Mouse (Mus musculus) lung, adult 2 months (tissue): ENCODE measurements around the gene Plekhg3. TPM values are rescaled to one million over a fixed set of nuclear protein-coding genes. Genes with fewer than 3 reads are reported as not detected.

Experiments used
- DNase-seq: peaks from one replicate; pipeline ENCODE4 v3.0.0; 2022
- H3K4me1 ChIP-seq: fragments of 200-500 bp; 2 replicates; pipeline ENCODE4 v1.6.1; 2011; ENCODE audit warnings: low read length; ENCODE audit not compliant: control insufficient read depth, insufficient read depth
- H3K4me3 ChIP-seq: fragments of 200-500 bp; replicated peaks from 2 replicates; pipeline ENCODE3; 2011; ENCODE audit warnings: low read depth, mild to moderate bottlenecking, control low read depth, low read length; ENCODE audit errors: extremely low read depth
- CTCF ChIP-seq: fragments of 200-500 bp; IDR thresholded peaks from 2 replicates; pipeline ENCODE4 v1.5.1; 2011; ENCODE audit warnings: mild to moderate bottlenecking, low read length, control low read depth; ENCODE audit not compliant: insufficient read depth
- POLR2A ChIP-seq: fragments of 200-500 bp; IDR thresholded peaks from 2 replicates; pipeline ENCODE4 v1.6.1; 2011; ENCODE audit warnings: low read depth, mild to moderate bottlenecking, control low read depth, low read length, borderline replicate concordance; ENCODE audit errors: extremely low read depth
- WGBS: fragments of 180-500 bp; shearing (Covaris S2); methylation state at CpG from one replicate; pipeline ENCODE4 v1.1.7; 2018; 5-methylcytosine and 5-hydroxymethylcytosine counted together
- polyA plus RNA-seq: library from polyadenylated mRNA; depleted of rRNA; stranded (reverse); fragments of >200 nt; gene quantifications from 2 replicates; pipeline ENCODE4 v1.2.3, GENCODE M21; 2012

Plekhg3 gene
- polyA plus RNA-seq, 1 experiment: 20.4 TPM

DNA sequence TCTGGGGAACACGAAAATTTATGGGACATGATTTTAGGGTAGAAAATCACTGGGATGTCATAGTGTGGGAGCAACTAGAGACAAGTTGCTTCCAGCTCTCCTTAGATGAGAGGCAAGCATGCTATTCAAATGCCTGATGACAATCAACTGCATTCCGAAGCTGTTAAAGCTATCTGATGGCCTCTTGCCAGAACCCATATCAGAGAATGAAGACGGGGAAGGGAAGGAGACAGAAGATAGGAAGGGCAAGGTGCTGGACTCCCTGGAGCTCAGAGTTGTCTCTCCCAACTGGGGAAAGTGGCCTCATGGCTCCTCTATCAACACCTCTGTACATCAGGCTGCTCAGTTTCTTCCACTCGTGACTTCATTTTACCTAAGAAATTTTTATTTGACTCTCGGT is 7.0 kb upstream of the Plekhg3 start:
- TF ChIP-seq POLR2A: no peak
- no peak for TF ChIP-seq CTCF
- 62% methylated on average over 5 of the region's 5 CpGs for WGBS
- no peaks in the 10 kb centered on the region; the same call in 1 of the 2 replicates for H3K4me1 ChIP-seq
- H3K4me3 ChIP-seq: no peak overlapping the region
- no peak for DNase-seq

DNA sequence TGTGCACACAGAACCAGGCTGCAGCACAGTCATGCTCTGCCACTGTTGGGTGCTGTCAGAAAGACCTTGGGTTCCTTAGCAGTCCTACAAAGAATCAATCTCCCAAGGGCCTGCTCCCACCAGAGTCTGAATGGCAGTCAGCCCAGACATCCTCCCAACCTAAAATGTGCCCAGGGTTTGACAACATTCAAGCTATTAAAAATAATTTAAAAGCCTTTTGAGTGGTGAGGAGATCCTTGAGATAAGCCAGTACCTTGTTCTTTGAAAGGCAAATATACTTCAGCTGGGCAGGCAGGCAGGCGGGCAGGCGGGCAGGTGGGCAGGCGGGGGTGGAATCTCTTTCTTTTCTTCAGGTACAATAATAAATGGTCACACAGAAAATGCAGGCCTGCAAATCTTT is 5.8 kb upstream of the Plekhg3 start:
- H3K4me1 ChIP-seq: no peaks in the 10 kb centered on the region; the same call in 1 of the 2 replicates
- DNase-seq: no peak
- 67% methylated on average over 3 of the region's 3 CpGs for WGBS
- H3K4me3 ChIP-seq: no peak overlapping the region
- no peak for TF ChIP-seq POLR2A
- TF ChIP-seq CTCF: no peak

DNA sequence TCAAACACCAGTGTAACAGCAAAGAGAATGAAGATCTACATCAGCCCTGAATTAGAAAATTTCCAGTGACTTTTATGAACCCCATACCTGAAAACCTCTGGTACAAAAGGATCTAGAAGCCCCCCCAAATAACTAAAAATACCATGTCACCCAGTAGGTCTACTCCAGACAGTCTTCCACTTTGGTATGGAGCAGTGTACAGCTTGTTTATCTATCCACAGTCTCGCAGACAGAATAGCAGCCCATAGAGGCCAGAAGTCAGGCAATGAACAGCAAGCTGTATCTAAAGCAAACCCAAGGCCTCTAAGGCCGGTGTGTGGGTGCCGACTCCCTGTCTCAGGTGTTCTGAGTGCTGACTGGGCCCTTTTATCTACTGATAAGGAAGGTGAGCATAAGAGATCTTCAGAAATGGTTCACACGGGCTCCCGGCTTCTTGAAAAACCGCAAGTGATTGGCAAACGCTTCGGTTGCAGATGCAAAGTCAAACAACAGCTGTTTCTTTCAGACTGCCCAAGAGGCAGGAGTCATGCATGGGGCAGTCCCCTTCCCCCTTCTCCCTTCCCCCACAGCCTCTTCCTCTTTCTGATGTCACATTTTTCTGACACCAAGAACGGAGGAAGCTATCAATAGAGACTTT is 3.3 kb upstream of the Plekhg3 start:
- WGBS: 38% methylated on average over 9 of the region's 9 CpGs
- no peaks in the 10 kb centered on the region; the same call in 1 of the 2 replicates for H3K4me1 ChIP-seq
- no peak overlapping the region for H3K4me3 ChIP-seq
- no peak for TF ChIP-seq POLR2A
- no peak for TF ChIP-seq CTCF
- no peak for DNase-seq

DNA sequence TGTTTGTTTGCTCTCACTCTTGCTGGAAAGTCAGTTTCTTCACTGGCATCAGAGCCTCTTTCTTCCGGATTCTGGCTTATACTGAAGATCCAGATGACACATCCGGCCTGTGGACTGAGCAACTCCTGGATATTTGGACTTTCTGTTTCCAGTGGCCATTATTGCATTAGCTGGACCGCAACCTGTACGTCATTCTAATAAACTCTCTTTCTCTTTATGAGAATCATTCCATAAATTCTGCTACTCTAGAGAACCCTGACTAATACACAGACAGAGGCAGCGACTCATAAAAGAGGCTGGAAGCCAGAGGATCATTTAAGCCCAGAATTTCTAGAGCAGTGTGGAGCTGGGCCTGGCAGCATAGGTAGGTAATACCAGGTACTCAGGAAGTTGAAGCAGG is 1.9 kb upstream of the Plekhg3 start:
- TF ChIP-seq POLR2A: no peak
- no peak for TF ChIP-seq CTCF
- DNase-seq: no peak
- Histone ChIP-seq H3K4me3 (no peak overlapping the region), H3K4me1 (no peaks in the 10 kb centered on the region; the same call in 1 of the 2 replicates)
- 90% methylated on average over 5 of the region's 5 CpGs for WGBS

- no peak for DNase-seq
- WGBS: 26% methylated on average over 19 of the region's 19 CpGs
Measured at GRCm38 (mm10) chr12:76531986-76532925, 1.6 kb downstream of the Plekhg3 start.

DNA sequence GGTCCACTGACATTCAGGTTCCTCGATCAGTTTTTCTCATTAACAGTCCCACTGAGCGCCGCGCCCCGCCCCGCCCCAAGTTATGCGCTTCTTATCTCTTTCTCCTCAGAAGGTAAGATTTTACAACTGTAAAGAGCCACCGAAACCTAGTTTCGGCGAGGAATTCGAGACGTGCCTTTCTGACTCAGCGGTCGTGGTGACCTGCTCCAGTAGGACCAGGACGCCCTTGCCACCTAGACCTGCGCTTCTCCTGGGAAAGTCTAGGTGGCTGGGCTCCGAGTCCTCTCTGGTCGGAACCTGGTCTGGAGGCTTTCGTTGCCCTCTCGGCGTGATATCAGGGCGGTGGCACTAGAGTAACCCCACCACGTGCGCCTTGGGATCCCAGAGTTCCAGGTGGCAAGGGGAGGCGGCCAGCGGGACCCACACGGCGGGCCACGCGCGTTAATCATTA is 2.3 kb downstream of the Plekhg3 start:
- DNase-seq: no peak
- peak overlapping the region; percentile 67 for H3K4me3 ChIP-seq
- TF ChIP-seq CTCF (no peak), POLR2A (no peak)
- 1% methylated on average over 31 of the region's 31 CpGs for WGBS
- peaks cover 2% of the 10 kb centered on the region; the same call in 1 of the 2 replicates for H3K4me1 ChIP-seq

More at GRCm38 (mm10) chr12:76531986-76532925, 1.6 kb downstream of the Plekhg3 start:
- H3K4me3 ChIP-seq: no peak overlapping the region
- TF ChIP-seq POLR2A (no peak), CTCF (no peak)
- peaks cover 2% of the 10 kb centered on the region; the same call in 1 of the 2 replicates for H3K4me1 ChIP-seq

DNA sequence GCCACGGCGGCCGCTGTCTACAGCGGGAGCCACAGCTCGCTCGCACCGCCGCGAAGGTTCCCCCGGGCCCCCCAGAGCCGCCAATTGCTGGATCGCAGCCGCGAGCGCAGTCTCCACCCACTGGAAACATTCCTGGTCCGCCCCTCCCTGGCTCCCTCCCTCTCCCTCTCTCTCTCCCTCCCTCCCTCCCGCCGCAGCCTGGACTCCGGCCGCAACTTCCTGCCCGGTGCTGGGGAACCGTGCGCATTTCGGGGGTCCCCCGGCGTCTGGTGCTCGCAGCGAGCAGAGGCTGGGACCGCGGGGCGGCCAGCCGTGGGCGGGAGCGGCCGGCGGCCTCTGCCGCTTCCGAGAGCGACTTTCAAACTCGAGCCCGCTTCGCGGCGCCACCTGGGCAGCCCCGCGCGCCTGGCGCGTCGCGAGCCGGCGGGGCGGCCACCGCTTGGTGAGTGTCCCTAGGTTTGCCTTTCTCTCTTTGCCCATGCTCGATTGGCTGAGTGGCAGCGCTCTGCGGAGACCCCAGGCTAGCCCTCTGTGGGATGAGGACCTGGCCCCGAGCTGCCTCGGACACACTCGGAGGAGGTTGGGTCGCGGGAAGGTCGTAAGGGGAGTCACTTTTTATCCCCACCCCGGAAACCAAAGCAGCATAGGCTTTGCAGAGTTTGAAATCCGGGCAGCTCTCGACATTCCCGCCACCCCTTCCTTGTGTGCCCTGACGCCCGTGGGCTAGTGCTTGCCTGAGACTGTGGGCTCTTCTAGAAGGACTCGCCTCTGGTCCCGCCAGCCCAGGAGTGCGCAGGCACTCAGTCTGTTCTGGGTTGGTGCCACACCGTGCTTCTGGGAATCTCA is 2.9 kb downstream of the Plekhg3 start:
- peak; percentile 63 for DNase-seq
- WGBS: under 1% methylated on average over 74 of the region's 74 CpGs

DNA sequence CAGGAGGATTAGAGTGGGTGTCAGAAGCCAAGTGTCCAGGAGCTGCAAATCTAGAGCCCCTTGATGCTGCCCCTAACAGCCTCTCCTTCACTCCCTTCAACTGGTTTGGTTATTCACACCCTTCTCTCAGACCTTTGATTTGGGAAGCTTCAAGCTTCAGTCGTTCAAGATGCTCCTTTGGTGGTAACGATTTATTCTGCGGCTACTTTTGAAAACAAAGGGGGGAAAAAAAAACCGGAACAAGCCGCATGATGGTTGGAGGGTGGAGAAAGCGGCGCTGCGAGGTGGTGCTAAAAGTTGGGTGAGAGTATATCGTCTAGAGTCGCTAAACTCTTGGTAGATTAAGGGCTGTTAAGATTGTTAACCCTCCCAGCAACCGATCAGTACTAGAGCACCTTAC is 3.5 kb downstream of the Plekhg3 start:
- H3K4me1 ChIP-seq: peaks cover 2% of the 10 kb centered on the region; the same call in 1 of the 2 replicates
- DNase-seq: no peak
- TF ChIP-seq POLR2A (no peak), CTCF (no peak)
- 5% methylated on average over 11 of the region's 11 CpGs for WGBS
- peak overlapping the region; percentile 67 for H3K4me3 ChIP-seq

More for the DNA sequence above, 2.9 kb downstream of the Plekhg3 start:
- Histone ChIP-seq H3K4me3 (peak overlapping the region; percentile 67), H3K4me1 (peaks cover 2% of the 10 kb centered on the region; the same call in 1 of the 2 replicates)
- 0 out of 2 replicates have a peak, but pooled peaks have one; percentile 10 for TF ChIP-seq POLR2A
- TF ChIP-seq CTCF: no peak
